Mouse (Mus musculus): ENCODE results near the gene Prr5.

DNA sequence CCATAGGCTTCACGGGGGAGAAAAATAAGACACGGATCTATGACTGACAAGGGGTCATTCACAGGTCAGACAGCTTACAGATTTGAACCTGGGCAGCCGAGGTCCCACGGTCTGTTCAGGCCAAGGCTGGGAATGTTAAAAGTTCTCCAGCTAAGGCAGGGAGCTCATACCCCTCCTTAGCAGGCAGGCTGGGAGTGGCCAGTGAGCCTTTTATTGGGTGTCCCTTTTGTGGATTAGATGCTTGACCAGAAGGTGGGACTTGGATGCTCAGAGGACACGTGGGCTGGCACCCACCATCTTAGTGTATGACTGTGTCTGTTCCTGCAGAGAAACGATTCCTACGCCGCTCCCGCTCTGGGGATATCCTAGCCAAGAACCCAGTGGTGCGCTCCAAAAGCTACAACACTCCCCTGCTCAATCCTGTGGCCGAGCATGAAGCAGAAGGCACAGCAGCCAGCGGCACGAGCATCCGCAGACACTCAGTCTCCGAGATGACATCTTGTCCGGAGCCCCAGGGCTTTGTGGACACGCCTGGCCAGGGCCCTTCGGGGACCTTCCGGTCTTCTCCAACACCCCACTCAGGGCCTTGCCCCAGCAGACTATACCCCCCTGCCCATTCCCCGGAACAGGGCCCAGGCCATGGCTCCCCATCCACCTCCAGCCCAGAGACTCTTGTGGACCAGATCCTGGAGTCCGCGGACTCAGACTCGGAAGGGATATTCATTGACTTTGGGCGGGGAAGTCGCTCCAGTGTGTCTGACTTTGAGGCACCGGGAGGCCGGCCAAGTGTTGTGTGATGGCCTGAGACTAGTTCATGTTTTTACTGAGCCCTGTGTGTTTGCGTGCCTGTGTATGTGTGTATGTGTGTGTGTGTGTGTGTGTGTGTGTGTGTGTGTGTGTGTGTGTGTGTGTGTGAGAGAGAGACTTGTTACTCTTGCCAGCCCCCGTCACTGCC is 33.2 kb downstream of the Prr5 start:
- TF ChIP-seq CTCF (IDR thresholded peaks at IDR 0.05) = no peak
- no peak for TF ChIP-seq POLR2A (IDR thresholded peaks at IDR 0.05; ENCODE audit: insufficient read depth, low read depth, low read length)
